Mouse (Mus musculus): Measurements from ENCODE around the gene Mapk8.

GRCm38 (mm10) chr14:33448276-33448675, 1.3 kb upstream of the Mapk8 start:
- TF ChIP-seq CTCF (IDR thresholded peaks at IDR 0.05; ENCODE audit: extremely low read depth, insufficient read depth, insufficient read length, insufficient replicate concordance) (no peak), POLR2A (IDR thresholded peaks at IDR 0.05; ENCODE audit: low read depth, low read length) (no peak)

Data from spleen, adult 2 months (tissue).